Mouse (Mus musculus): ENCODE measurements around the gene Cdkl2. TPM values are rescaled to one million over a fixed set of nuclear protein-coding genes. Genes with fewer than 3 reads are reported as not detected.

Cdkl2 gene
- polyA plus RNA-seq, 1 experiment: 2.8 TPM

GRCm38 (mm10) chr5:91993061-91993460 lies 50.6 kb downstream of the Cdkl2 start:
- no peak overlapping the region for H3K4me3 ChIP-seq (ENCODE audit: insufficient read depth, low read depth, low read length)
- no peaks in the 10 kb centered on the region for H3K27me3 ChIP-seq (replicated peaks; ENCODE audit: control insufficient read depth, insufficient read depth, low read length)
- DNase-seq: no peak
- no peak overlapping the region for H3K27ac ChIP-seq (ENCODE audit: insufficient read depth, low read depth, low read length)
- TF ChIP-seq CTCF (conservative IDR thresholded peaks at IDR 0.05; ENCODE audit: insufficient read depth, insufficient read length, low read depth, low read length) (no peak), POLR2A (IDR thresholded peaks at IDR 0.05; ENCODE audit: low read depth, low read length) (no peak)
- no peaks in the 10 kb centered on the region for H3K36me3 ChIP-seq (ENCODE audit: control insufficient read depth, insufficient read depth, low read length)
- 95% methylated on average over 2 of the region's 2 CpGs for WGBS
- H3K4me1 ChIP-seq (ENCODE audit: control insufficient read depth, insufficient read depth, low read length): no peaks in the 10 kb centered on the region

- H3K27ac ChIP-seq (ENCODE audit: insufficient read depth, low read depth, low read length): no peak overlapping the region
- H3K4me1 ChIP-seq (ENCODE audit: control insufficient read depth, insufficient read depth, low read length): no peaks in the 10 kb centered on the region
- no peaks in the 10 kb centered on the region for H3K27me3 ChIP-seq (replicated peaks; ENCODE audit: control insufficient read depth, insufficient read depth, low read length)
- 79% methylated on average over 6 of the region's 6 CpGs for WGBS
- no peak for TF ChIP-seq POLR2A (IDR thresholded peaks at IDR 0.05; ENCODE audit: low read depth, low read length)
- TF ChIP-seq CTCF (conservative IDR thresholded peaks at IDR 0.05; ENCODE audit: insufficient read depth, insufficient read length, low read depth, low read length): no peak
- no peak for DNase-seq
- H3K4me3 ChIP-seq (ENCODE audit: insufficient read depth, low read depth, low read length): no peak overlapping the region
- H3K36me3 ChIP-seq (ENCODE audit: control insufficient read depth, insufficient read depth, low read length): no peaks in the 10 kb centered on the region
Observed at GRCm38 (mm10) chr5:91991191-91991937, 52.3 kb downstream of the Cdkl2 start.

GRCm38 (mm10) chr5:91989261-91989660 lies 54.4 kb downstream of the Cdkl2 start:
- no peak for DNase-seq
- WGBS: 81% methylated on average over 9 of the region's 9 CpGs
- no peaks in the 10 kb centered on the region for H3K36me3 ChIP-seq (ENCODE audit: control insufficient read depth, insufficient read depth, low read length)
- H3K4me1 ChIP-seq (ENCODE audit: control insufficient read depth, insufficient read depth, low read length): no peaks in the 10 kb centered on the region
- no peak for TF ChIP-seq POLR2A (IDR thresholded peaks at IDR 0.05; ENCODE audit: low read depth, low read length)
- no peak for TF ChIP-seq CTCF (conservative IDR thresholded peaks at IDR 0.05; ENCODE audit: insufficient read depth, insufficient read length, low read depth, low read length)
- no peaks in the 10 kb centered on the region for H3K27me3 ChIP-seq (replicated peaks; ENCODE audit: control insufficient read depth, insufficient read depth, low read length)
- no peak overlapping the region for H3K27ac ChIP-seq (ENCODE audit: insufficient read depth, low read depth, low read length)
- H3K4me3 ChIP-seq (ENCODE audit: insufficient read depth, low read depth, low read length): no peak overlapping the region

GRCm38 (mm10) chr5:91987799-91988198 lies 55.9 kb downstream of the Cdkl2 start:
- H3K4me3 ChIP-seq (ENCODE audit: insufficient read depth, low read depth, low read length): no peak overlapping the region
- H3K27ac ChIP-seq (ENCODE audit: insufficient read depth, low read depth, low read length): no peak overlapping the region
- no peaks in the 10 kb centered on the region for H3K4me1 ChIP-seq (ENCODE audit: control insufficient read depth, insufficient read depth, low read length)
- no peak for DNase-seq
- H3K27me3 ChIP-seq (replicated peaks; ENCODE audit: control insufficient read depth, insufficient read depth, low read length): no peaks in the 10 kb centered on the region
- no peaks in the 10 kb centered on the region for H3K36me3 ChIP-seq (ENCODE audit: control insufficient read depth, insufficient read depth, low read length)
- no peak for TF ChIP-seq POLR2A (IDR thresholded peaks at IDR 0.05; ENCODE audit: low read depth, low read length)
- no peak for TF ChIP-seq CTCF (conservative IDR thresholded peaks at IDR 0.05; ENCODE audit: insufficient read depth, insufficient read length, low read depth, low read length)
- WGBS: 87% methylated on average over 2 of the region's 2 CpGs

GRCm38 (mm10) chr5:91987236-91987635 lies 56.4 kb downstream of the Cdkl2 start, which contains the start of gene Odaph:
Gene Odaph (plus strand): TSS chr5:91987475.
- TF ChIP-seq POLR2A (IDR thresholded peaks at IDR 0.05; ENCODE audit: low read depth, low read length) (no peak), CTCF (conservative IDR thresholded peaks at IDR 0.05; ENCODE audit: insufficient read depth, insufficient read length, low read depth, low read length) (no peak)
- no peak for DNase-seq
- WGBS: 59% methylated on average over 4 of the region's 4 CpGs

GRCm38 (mm10) chr5:91985721-91986120 lies 58.0 kb downstream of the Cdkl2 start:
- no peak for TF ChIP-seq POLR2A (IDR thresholded peaks at IDR 0.05; ENCODE audit: low read depth, low read length)
- no peak for TF ChIP-seq CTCF (conservative IDR thresholded peaks at IDR 0.05; ENCODE audit: insufficient read depth, insufficient read length, low read depth, low read length)
- Histone ChIP-seq H3K27ac (ENCODE audit: insufficient read depth, low read depth, low read length) (no peak overlapping the region), H3K4me3 (ENCODE audit: insufficient read depth, low read depth, low read length) (no peak overlapping the region), H3K4me1 (ENCODE audit: control insufficient read depth, insufficient read depth, low read length) (no peaks in the 10 kb centered on the region), H3K36me3 (ENCODE audit: control insufficient read depth, insufficient read depth, low read length) (no peaks in the 10 kb centered on the region), H3K27me3 (replicated peaks; ENCODE audit: control insufficient read depth, insufficient read depth, low read length) (no peaks in the 10 kb centered on the region)
- 73% methylated on average over 2 of the region's 2 CpGs for WGBS
- no peak for DNase-seq

More at GRCm38 (mm10) chr5:91987236-91987635, 56.4 kb downstream of the Cdkl2 start, which contains the start of gene Odaph:
- H3K36me3 ChIP-seq (ENCODE audit: control insufficient read depth, insufficient read depth, low read length): no peaks in the 10 kb centered on the region
- no peak within 1 kb of the TSS for H3K27ac ChIP-seq (ENCODE audit: insufficient read depth, low read depth, low read length)
- H3K4me1 ChIP-seq (ENCODE audit: control insufficient read depth, insufficient read depth, low read length): no peaks in the 10 kb centered on the region
- no peaks in the 10 kb centered on the region for H3K27me3 ChIP-seq (replicated peaks; ENCODE audit: control insufficient read depth, insufficient read depth, low read length)
- H3K4me3 ChIP-seq (ENCODE audit: insufficient read depth, low read depth, low read length): no peak within 1 kb of the TSS

- no peaks in the 10 kb centered on the region for H3K27me3 ChIP-seq (replicated peaks; ENCODE audit: control insufficient read depth, insufficient read depth, low read length)
- no peak for DNase-seq
- 74% methylated on average over 2 of the region's 2 CpGs for WGBS
- H3K36me3 ChIP-seq (ENCODE audit: control insufficient read depth, insufficient read depth, low read length): no peaks in the 10 kb centered on the region
- H3K27ac ChIP-seq (ENCODE audit: insufficient read depth, low read depth, low read length): no peak overlapping the region
- H3K4me3 ChIP-seq (ENCODE audit: insufficient read depth, low read depth, low read length): no peak overlapping the region
- TF ChIP-seq POLR2A (IDR thresholded peaks at IDR 0.05; ENCODE audit: low read depth, low read length) (no peak), CTCF (conservative IDR thresholded peaks at IDR 0.05; ENCODE audit: insufficient read depth, insufficient read length, low read depth, low read length) (no peak)
- H3K4me1 ChIP-seq (ENCODE audit: control insufficient read depth, insufficient read depth, low read length): no peaks in the 10 kb centered on the region
Observed at GRCm38 (mm10) chr5:91983490-91983889, 60.2 kb downstream of the Cdkl2 start.

Measured in kidney, adult 2 months (tissue).